Mouse (Mus musculus) brown adipose tissue, adult 24 weeks (tissue): Measurements from ENCODE around the gene Arf3. TPM values are rescaled to one million over a fixed set of nuclear protein-coding genes. Genes with fewer than 3 reads are reported as not detected.

ENCODE experiments used
- H3K27ac ChIP-seq: fragments of 200-500 bp; replicated peaks from 2 replicates; pipeline ENCODE4 v1.5.1; 2012; ENCODE audit warnings: low read depth, mild to moderate bottlenecking, low read length
- H3K4me1 ChIP-seq: fragments of 200-500 bp; 2 replicates; pipeline ENCODE4 v1.6.1; 2012; ENCODE audit warnings: low read length, mixed read lengths; ENCODE audit not compliant: control insufficient read depth, insufficient read depth, insufficient read length
- H3K4me3 ChIP-seq: fragments of 200-500 bp; 2 replicates; pipeline ENCODE4 v1.5.1; 2012; ENCODE audit warnings: low read depth, mild to moderate bottlenecking, low read length, moderate library complexity; ENCODE audit not compliant: insufficient read depth
- polyA plus RNA-seq: library from polyadenylated mRNA; stranded (reverse); fragments of >200 nt; gene quantifications from 2 replicates; pipeline ENCODE4 v1.2.4, GENCODE M21; 2012; ENCODE audit not compliant: missing spikeins, insufficient read depth, insufficient read length

Arf3 gene
- polyA plus RNA-seq, 1 experiment: 32.2 TPM

DNA sequence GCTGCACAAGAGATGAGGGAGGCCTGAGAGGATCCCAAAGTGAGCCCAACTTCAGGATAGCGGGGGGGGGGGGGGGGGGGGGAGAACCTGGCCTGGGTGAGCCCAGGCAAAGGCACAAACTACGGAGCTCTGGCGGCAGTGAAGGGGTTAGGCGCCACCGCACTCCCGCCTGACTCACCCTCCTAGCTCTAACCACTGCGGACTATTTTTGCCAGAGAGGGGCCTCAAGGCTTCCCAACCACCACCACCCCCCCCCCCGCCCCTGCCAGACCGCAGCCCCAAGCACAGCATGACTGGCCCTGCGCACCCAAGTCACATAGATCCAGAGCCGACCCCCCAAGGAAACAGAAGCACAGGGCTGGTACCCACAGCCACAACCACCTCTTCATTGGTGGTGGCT is 15.8 kb upstream of the Arf3 start:
- H3K27ac ChIP-seq: no peak overlapping the region
- H3K4me3 ChIP-seq: no peak overlapping the region
- no peaks in the 10 kb centered on the region for H3K4me1 ChIP-seq

DNA sequence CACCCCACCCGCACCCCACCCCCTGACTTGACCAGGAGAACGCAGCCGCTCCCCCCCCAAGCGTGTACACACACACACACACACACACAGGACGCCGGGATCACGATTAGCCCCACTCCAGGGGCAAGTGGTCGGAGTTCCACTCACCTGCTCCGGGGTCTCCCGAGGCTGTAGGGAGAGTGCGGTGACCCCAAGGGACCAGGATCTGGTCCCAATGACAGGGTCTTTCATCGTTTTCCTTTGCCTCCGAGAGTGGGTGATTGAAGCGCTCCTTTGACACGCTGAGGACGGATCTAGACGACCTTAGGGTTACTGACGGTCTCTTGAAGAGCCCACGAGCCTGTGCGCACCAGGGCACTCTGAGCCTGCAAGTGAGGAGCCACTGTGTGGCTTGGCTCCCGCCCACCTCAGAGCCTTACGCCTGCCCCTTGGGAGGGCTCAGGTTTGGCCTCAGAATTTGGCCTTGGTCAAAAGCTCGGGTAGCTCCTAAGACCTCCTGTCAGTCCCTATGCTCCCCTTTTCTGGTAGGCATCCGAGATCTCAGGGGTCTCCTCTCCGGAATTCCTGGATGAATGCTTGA is 15.3 kb upstream of the Arf3 start:
- H3K4me3 ChIP-seq: no peak overlapping the region
- no peaks in the 10 kb centered on the region for H3K4me1 ChIP-seq
- H3K27ac ChIP-seq: no peak overlapping the region

DNA sequence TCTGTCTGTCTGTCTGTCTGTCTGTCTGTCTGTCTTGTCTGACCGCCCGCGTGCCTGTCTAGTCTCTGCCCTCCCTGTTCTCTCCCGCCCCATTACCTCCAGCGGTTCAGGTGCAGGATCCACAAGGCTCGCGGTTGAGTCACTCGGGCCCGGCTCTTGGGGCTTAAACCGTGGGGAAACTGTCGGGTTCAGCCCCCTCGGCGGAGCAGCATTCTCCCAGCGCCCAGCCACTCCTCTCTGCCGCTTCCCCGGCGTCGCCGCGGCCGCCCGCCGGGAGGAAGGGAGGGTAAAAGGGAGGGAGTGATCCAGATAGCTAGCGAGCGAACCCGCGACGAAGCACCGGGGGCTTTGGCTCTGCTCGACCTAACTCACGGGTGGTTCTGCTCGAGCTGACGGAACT is 14.7 kb upstream of the Arf3 start, which contains the start of gene Wnt10b:
Wnt10b (minus strand) TSS at position 389 of the 400 bp plus-strand sequence.
- Histone ChIP-seq H3K4me1 (no peaks in the 10 kb centered on the region), H3K4me3 (peak within 1 kb of the TSS; percentile 18), H3K27ac (no peak within 1 kb of the TSS)

DNA sequence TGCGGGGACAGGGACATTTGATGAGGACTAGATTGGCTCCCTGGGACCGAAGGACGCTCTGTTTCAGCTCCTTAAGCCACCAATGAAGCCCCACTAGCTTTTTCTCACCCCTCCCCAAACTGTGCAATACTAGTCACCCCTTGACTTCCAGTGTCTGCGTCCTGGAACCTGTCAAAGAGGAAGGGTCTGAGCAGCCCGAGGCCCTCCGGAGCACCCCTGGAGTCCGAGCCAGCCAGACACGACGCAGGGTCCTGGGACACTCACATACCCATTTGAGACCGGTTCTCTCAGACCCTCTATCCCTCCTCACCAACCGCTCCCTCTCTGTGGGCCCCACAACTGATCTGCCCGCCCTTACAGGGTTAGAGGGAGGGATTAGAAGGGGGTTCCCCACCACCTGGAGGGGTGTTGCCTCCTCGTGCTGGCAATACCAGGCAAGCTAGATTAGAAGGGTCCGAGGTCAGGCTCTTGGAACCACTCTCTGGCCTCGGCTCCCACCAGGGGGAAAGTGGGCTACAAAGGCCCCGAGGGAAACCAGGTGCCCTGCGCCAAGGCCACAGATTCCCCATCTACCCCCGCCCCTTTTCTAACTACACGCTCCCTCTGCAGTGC is 14.1 kb upstream of the Arf3 start:
- Histone ChIP-seq H3K27ac (no peak overlapping the region), H3K4me1 (no peaks in the 10 kb centered on the region), H3K4me3 (peak overlapping the region; percentile 37)

DNA sequence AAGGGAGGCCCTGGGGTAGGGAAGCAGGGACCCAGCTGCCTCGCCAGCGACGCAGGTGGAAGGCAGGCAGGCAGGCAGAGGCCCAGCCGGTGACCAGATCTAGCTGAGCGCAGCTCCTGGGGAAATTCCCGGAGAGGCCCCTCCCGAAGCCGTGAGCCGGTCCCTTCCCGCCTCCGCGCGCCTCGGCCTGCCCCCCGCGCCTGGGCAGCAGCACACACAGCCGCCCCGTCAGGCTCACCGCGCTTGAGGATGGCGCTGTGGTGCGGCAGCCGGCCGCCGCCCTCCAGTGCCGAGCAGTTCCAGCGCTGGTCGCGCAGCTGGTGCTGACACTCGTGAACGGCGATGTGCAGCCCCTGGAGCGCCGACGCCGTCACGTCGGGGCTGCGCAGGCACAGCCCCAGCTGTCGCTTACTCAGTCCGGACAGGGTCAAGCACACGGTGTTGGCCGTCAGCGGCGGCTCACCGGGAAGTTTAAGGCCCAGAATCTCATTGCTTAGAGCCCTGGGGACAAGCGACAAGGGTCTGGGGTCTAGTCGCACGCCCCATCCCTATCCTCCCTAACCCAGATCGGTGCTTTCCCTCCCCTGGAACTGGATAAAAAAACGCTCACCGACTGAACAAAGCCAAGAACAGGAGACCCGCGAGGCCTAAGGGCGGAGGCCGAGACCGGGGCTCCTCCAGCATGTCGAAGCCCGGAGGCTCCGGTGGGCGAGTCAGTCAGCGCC is 13.4 kb upstream of the Arf3 start:
- Histone ChIP-seq H3K4me1 (no peaks in the 10 kb centered on the region), H3K4me3 (peak overlapping the region; percentile 37), H3K27ac (no peak overlapping the region)

DNA sequence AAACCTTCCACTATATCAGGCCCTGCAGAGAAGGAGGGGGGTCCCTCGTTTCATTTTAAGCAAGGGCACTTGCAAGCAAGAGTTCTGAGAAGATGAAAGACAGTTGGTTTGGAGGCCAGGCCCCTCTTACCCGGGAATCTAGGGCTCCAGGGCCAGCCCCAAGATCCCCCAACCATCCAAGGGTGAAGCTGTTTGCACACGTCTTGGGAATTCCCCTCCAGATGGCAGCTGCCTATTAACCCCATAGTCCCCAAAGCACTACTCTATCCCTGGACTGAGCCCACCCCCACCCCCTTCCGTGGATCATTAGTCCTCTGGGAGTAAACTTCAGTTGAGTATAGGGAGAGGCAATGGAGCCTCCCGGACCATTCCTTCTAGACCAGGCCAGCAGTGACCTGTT is 12.5 kb upstream of the Arf3 start:
- H3K27ac ChIP-seq: no peak overlapping the region
- H3K4me1 ChIP-seq: no peaks in the 10 kb centered on the region
- no peak overlapping the region for H3K4me3 ChIP-seq

DNA sequence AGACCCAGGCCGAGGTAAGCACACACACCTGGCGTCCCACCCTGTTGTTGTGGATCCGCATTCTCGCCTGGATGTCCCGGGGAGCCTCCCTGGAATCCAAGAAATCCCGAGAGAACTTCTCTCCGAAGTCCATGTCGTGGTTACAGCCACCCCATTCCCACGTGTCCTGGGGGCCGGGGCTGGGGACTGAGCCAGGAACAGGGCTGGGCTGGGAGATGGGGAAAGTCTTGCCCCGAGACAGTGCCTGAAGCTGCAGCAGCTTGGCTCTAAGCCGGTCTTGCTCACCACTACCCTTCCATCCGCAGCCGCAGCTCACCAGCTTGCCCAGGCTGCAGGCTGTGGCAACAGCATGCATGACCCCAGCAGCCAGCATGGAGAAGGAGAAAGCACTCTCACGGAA is 11.1 kb upstream of the Arf3 start:
- H3K27ac ChIP-seq: no peak overlapping the region
- no peak overlapping the region for H3K4me3 ChIP-seq
- no peaks in the 10 kb centered on the region for H3K4me1 ChIP-seq

DNA sequence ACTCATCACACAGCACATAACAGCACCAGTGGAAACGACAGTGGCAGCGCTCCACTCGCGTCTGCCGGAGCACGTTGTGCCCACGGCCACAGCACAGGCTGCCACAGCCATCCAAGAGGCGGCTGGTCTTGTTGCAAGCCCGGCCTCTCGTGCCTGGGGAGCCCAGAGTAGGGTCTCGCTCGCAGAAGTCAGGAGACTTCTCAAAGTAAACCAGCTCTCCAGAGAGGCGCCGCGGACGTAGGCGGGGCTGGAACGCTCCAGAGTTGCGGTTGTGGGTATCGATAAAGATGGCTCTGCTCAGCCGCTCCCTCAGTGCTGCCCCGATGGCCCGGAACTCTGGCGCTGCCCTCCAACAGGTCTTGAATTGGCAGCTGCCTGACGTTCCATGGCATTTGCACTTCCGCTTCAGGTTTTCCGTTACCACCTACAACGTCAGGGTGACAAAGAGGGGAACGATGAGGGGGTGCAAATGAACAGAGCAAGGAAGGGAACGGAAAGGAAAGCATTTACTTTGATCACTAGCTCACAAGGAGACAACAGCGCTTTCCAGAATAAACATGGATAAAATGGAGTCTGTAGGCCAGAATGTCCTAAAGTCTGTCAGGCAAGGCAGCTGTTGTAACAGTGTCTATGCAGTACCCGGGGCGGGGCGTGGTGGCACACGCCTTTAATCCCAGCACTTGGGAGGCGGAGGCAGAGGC is 9.6 kb upstream of the Arf3 start:
- peak overlapping the region; percentile 48 for H3K4me3 ChIP-seq
- H3K27ac ChIP-seq: no peak overlapping the region
- H3K4me1 ChIP-seq: no peaks in the 10 kb centered on the region

DNA sequence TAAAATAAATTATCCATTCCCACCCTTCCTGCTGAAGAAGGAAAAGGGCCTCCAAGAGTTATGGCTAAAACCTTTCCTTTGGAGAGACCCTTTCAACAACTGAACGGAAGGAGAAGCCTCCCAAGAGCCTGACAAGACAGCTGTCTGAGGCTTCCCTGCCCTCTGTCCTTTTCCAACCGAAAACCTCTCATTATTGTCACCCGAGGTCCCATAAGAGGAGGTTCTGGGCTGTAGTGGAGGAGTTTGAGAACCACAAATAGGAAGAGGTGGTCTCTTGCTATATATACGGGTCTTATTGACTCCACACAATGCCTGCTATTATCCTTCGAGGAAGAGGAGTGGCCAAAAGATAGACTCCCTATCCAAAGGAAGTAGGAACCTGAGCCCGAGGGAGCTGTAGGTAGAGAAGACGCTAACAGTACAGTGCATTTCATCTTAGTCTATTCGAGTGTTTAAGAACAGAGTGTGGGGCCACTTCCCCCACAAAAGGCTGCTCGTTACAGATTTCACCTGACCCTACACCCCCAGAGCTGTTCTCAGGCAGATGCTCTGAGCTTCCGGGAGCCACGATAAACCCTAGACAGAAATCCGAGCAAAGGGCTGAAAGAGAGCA is 8.9 kb upstream of the Arf3 start:
- Histone ChIP-seq H3K4me1 (no peaks in the 10 kb centered on the region), H3K4me3 (peak overlapping the region; percentile 48)

DNA sequence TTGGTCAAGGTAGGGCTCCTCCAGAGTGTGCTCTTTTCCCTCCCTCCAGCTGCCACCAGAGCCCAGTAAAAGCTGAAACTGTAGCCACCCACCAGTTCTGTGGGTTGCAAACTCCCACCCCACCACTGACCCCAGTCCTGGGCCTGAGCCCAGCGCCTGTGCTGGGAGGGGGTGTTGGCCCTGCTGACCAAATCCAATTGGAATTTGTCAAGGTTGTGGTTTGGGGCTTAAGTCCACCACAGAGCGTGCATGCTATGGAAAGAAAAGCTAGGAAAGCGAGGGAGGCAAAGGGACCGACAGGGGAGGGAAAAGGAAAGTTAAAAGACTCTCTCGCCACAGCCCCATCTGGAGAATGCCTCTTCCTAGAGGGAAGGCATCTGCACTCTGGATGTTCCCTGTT is 5.2 kb upstream of the Arf3 start:
- Histone ChIP-seq H3K27ac (no peak overlapping the region), H3K4me1 (no peaks in the 10 kb centered on the region), H3K4me3 (no peak overlapping the region)

More for the DNA sequence above, 8.9 kb upstream of the Arf3 start:
- H3K27ac ChIP-seq: no peak overlapping the region

DNA sequence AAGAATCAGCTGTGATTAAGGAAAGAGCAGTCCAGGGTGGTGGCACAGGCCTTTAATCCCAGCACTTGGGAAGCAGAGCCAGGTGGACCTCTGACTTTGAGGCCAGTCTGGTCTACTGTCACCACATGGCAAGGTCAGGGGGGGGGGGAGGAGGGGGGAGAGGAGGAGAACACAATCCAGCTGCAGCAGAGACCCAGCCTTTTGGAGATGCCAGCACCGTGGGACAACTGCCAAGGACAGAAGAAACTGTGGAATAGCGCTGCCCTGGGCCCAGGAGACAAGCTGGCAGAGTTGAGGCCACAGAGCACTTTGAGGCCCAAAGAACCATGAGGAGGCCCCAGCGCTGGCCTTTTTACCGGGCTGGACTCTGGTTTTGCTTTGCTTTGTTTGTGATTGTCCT is 2.9 kb upstream of the Arf3 start:
- Histone ChIP-seq H3K4me3 (no peak overlapping the region), H3K4me1 (0 out of 2 replicates have a peak, but pooled peaks cover 2% of the 10 kb centered on the region), H3K27ac (no peak overlapping the region)

DNA sequence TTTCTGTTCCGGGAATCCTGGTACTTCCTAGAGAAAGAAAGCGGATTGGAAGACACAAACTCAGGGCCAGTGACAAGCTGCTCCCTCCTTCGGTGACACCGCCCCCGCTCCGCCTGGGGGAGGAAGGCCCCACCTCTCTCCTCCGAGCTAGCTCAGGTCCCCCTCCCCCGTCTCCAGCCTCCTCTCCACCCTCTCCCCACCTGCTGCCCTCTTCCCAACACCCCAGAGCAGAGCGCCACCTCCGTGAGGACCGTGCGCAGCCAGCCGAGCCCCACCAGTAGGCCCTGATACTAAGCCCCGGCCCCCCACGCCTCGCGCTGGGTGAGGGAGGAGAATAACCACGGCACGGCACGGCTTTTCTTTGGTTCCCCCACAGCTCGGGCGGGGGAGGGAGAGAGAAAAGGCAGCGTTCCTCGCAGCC is 803 bp downstream of the Arf3 start:
- no peak overlapping the region for H3K27ac ChIP-seq
- H3K4me3 ChIP-seq: peak overlapping the region; percentile 96
- 0 out of 2 replicates have a peak, but pooled peaks cover 2% of the 10 kb centered on the region for H3K4me1 ChIP-seq

DNA sequence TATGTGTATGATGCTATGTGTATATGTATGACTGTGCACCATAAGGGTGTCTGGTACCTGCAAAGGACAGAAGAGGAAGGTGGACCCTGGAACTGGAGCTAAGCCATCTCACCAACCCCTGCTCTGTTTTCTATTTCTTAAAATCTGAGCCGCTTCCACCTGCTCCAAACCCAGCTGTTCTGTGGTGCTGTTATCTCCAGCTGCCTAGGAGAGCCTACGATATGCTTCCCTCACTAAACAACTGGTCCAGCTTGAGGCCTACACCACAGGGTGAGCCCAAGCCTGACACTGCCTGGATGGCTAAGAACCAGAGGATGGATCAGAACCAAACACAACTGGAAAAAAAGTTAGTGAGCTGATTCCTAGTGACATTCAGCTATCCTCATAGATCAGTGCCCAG is 8.9 kb downstream of the Arf3 start:
- no peaks in the 10 kb centered on the region for H3K4me1 ChIP-seq
- no peak overlapping the region for H3K27ac ChIP-seq
- no peak overlapping the region for H3K4me3 ChIP-seq

DNA sequence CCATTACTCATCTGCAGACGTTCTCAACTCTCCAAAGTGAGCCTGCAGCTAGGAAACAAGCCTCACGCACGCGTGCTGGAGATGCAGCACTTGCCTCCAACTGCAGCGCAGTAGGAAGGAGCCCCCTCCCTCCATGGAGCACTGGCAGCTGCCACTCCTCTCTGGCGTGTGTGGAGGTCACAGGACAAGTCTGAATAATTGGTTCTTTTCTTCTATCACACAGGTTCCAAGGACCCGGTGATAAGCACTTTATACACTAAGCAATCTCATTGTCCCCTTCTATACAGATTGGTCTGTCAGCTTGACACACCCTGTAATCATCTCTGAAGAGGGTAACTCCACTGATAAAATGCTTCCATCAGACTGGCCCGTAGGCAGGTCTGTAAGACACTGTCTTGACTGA is 10.0 kb downstream of the Arf3 start:
- Histone ChIP-seq H3K4me3 (no peak overlapping the region), H3K4me1 (no peaks in the 10 kb centered on the region), H3K27ac (no peak overlapping the region)

DNA sequence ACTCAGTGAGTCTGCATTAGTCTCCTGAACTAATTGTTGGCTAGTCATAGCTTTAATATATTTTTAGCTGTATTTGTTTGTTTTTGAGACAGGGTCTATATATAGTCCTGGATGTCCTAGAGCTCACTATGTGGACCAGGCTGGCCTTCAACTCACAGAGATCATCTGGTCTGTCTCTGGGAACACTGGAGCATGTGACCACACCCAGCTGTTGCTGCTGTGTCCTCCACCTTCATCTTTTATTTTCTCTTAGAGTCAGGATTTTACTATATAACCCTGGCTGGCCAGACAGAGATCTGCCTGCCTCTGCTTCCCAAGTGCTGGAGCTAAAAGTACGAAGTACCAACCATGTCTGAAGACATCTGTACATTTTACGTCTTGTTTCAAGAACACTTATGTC is 13.9 kb downstream of the Arf3 start:
- Histone ChIP-seq H3K27ac (no peak overlapping the region), H3K4me1 (no peaks in the 10 kb centered on the region), H3K4me3 (no peak overlapping the region)
